Mouse (Mus musculus): ENCODE results near the gene Prkca. TPM values are rescaled to one million over a fixed set of nuclear protein-coding genes. Genes with fewer than 3 reads are reported as not detected.

Prkca gene
- polyA plus RNA-seq, 1 experiment from 2014 or later = 4.5 TPM

DNA sequence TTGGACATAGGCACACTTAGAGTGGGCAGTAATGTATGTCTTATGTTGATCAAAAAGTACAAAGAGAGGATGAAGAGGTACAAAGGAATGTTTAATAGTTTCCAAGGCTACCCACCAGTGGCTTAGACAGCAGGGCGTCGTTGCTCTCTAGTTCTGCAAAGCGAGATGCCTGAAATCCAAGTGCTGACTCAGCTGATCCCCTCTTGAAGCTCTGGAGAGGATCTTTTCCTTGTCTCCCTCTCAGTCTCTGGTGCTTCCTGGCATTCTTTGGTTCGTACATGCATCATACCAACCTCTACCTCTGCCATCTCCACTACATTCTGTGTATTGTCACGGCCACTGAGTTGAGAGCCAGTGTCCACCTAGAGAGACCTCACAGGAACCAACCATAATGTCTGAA is 123.1 kb downstream of the Prkca start:
- H3K27ac ChIP-seq (ENCODE audit: low read depth, low read length) = no peak overlapping the region
- no peak overlapping the region for H3K4me2 ChIP-seq
- ATAC-seq (ENCODE audit: low FRiP score) = no peak
- no peaks in the 10 kb centered on the region for H3K9me3 ChIP-seq (ENCODE audit: control insufficient read depth, low read length)
- H3K4me1 ChIP-seq (ENCODE audit: control insufficient read depth, insufficient read depth, low read length) = peaks cover 7% of the 10 kb centered on the region; the same call in 1 of the 2 replicates
- H3K27me3 ChIP-seq (ENCODE audit: control insufficient read depth, insufficient read depth, low read length) = no peaks in the 10 kb centered on the region; the same call in 1 of the 2 replicates
- no peaks in the 10 kb centered on the region for H3K36me3 ChIP-seq (ENCODE audit: control insufficient read depth, insufficient read depth, low read length)
- no peak overlapping the region for H3K9ac ChIP-seq (ENCODE audit: low read length)
- 85% methylated on average over 5 of the region's 5 CpGs for WGBS
- DNase-seq (ENCODE audit: low spot score, missing footprints) = no peak
- no peak overlapping the region for H3K4me3 ChIP-seq (ENCODE audit: low read depth, low read length)

- H3K4me1 ChIP-seq (ENCODE audit: control insufficient read depth, insufficient read depth, low read length) = no peaks in the 10 kb centered on the region; the same call in 1 of the 2 replicates
These were observed 126.7 kb downstream of the Prkca start for GRCm38 (mm10) chr11:108217043-108217442.

DNA sequence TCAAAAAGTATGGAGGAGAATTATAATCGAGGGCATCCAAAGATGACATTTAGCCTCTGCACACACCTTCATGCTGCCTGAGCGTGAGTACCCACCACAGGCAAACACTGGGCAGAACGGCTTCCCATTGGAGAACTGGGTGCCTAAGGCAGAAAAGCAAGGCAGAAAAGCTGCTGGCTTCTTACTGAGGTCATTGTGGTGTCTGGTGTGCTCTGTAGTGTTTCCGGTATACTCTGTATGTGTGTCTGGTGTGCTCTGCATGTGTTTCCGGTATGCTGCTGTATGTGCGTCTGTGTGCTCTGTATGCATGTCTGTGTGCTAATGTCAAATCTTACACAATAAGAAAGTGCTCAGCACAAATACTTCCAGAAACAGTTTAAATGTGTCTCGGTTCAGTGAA is 127.7 kb downstream of the Prkca start:
- Histone ChIP-seq H3K9me3 (ENCODE audit: control insufficient read depth, low read length) (no peaks in the 10 kb centered on the region), H3K4me1 (ENCODE audit: control insufficient read depth, insufficient read depth, low read length) (no peaks in the 10 kb centered on the region; the same call in 1 of the 2 replicates), H3K4me2 (no peak overlapping the region), H3K36me3 (ENCODE audit: control insufficient read depth, insufficient read depth, low read length) (no peaks in the 10 kb centered on the region), H3K27ac (ENCODE audit: low read depth, low read length) (no peak overlapping the region), H3K27me3 (ENCODE audit: control insufficient read depth, insufficient read depth, low read length) (no peaks in the 10 kb centered on the region), H3K4me3 (ENCODE audit: low read depth, low read length) (no peak overlapping the region), H3K9ac (ENCODE audit: low read length) (no peak overlapping the region)
- DNase-seq (ENCODE audit: low spot score, missing footprints) = no peak
- no peak for ATAC-seq (ENCODE audit: low FRiP score)
- 83% methylated on average over 7 of the region's 7 CpGs for WGBS

More at GRCm38 (mm10) chr11:108217043-108217442, 126.7 kb downstream of the Prkca start:
- Histone ChIP-seq H3K4me3 (ENCODE audit: low read depth, low read length) (no peak overlapping the region), H3K9me3 (ENCODE audit: control insufficient read depth, low read length) (no peaks in the 10 kb centered on the region), H3K27ac (ENCODE audit: low read depth, low read length) (no peak overlapping the region), H3K4me2 (no peak overlapping the region), H3K27me3 (ENCODE audit: control insufficient read depth, insufficient read depth, low read length) (no peaks in the 10 kb centered on the region; the same call in 1 of the 2 replicates), H3K9ac (ENCODE audit: low read length) (no peak overlapping the region), H3K36me3 (ENCODE audit: control insufficient read depth, insufficient read depth, low read length) (no peaks in the 10 kb centered on the region)
- ATAC-seq (ENCODE audit: low FRiP score) = no peak
- DNase-seq (ENCODE audit: low spot score, missing footprints) = no peak
- 85% methylated on average over 8 of the region's 8 CpGs for WGBS

GRCm38 (mm10) chr11:108215466-108215865 is 128.3 kb downstream of the Prkca start:
- no peaks in the 10 kb centered on the region for H3K27me3 ChIP-seq (ENCODE audit: control insufficient read depth, insufficient read depth, low read length)
- H3K36me3 ChIP-seq (ENCODE audit: control insufficient read depth, insufficient read depth, low read length) = no peaks in the 10 kb centered on the region
- no peak overlapping the region for H3K4me3 ChIP-seq (ENCODE audit: low read depth, low read length)
- H3K27ac ChIP-seq (ENCODE audit: low read depth, low read length) = no peak overlapping the region
- H3K4me2 ChIP-seq = no peak overlapping the region
- H3K9ac ChIP-seq (ENCODE audit: low read length) = no peak overlapping the region
- H3K4me1 ChIP-seq (ENCODE audit: control insufficient read depth, insufficient read depth, low read length) = no peaks in the 10 kb centered on the region; the same call in 1 of the 2 replicates
- no peak for DNase-seq (ENCODE audit: low spot score, missing footprints)
- no peaks in the 10 kb centered on the region for H3K9me3 ChIP-seq (ENCODE audit: control insufficient read depth, low read length)
- WGBS = 75% methylated on average over 8 of the region's 8 CpGs
- ATAC-seq (ENCODE audit: low FRiP score) = no peak

- no peak overlapping the region for H3K4me2 ChIP-seq
- no peaks in the 10 kb centered on the region for H3K36me3 ChIP-seq (ENCODE audit: control insufficient read depth, insufficient read depth, low read length)
- DNase-seq (ENCODE audit: low spot score, missing footprints) (no peak), ATAC-seq (ENCODE audit: low FRiP score) (no peak)
- no peak overlapping the region for H3K9ac ChIP-seq (ENCODE audit: low read length)
- WGBS = 85% methylated on average over 11 of the region's 11 CpGs
- no peak overlapping the region for H3K27ac ChIP-seq (ENCODE audit: low read depth, low read length)
- no peaks in the 10 kb centered on the region; the same call in 1 of the 2 replicates for H3K4me1 ChIP-seq (ENCODE audit: control insufficient read depth, insufficient read depth, low read length)
- H3K27me3 ChIP-seq (ENCODE audit: control insufficient read depth, insufficient read depth, low read length) = no peaks in the 10 kb centered on the region
- no peak overlapping the region for H3K4me3 ChIP-seq (ENCODE audit: low read depth, low read length)
- H3K9me3 ChIP-seq (ENCODE audit: control insufficient read depth, low read length) = no peaks in the 10 kb centered on the region
These were observed 129.1 kb downstream of the Prkca start for GRCm38 (mm10) chr11:108214521-108215223.

DNA sequence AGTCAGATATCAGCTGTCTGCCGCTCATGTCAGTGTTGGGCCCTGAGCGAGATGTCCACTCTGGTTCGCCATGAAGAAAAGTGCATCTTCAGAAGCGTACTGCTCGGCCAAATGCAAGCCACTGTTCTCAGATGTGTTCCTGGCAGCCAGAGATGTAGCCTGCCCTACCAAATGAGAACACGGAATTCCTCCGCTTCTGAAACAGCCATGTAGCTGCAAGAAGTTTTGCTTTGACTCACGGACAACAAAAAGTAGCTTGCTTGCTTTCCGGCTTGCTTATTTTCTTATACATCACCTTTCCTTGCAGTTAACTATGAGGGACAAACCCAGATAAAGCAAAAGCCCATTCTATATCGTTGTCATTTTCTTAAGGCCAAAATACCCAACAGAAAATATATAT is 129.9 kb downstream of the Prkca start:
- WGBS = 94% methylated on average over 10 of the region's 10 CpGs
- no peak overlapping the region for H3K9ac ChIP-seq (ENCODE audit: low read length)
- no peak for ATAC-seq (ENCODE audit: low FRiP score)

DNA sequence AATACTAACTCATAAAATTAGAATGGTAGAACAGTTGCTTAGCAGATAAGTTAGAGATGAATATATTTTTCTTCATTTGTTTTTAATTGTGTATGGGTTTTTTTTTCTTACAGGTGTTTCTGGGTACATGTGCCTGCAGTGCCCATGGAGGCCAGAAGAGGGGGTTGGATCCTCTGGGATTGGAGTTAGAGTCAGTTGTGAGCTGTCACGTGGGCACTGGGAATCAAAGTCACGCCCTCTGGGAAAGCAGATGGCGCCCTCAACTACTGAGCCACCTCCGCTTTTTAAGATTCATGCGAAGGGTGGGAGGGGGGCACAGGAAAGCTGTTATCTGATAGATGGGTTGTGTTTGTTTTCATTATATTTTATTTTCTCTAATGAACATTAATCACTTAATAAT is 131.1 kb downstream of the Prkca start:
- H3K27me3 ChIP-seq (ENCODE audit: control insufficient read depth, insufficient read depth, low read length) = no peaks in the 10 kb centered on the region; the same call in 1 of the 2 replicates
- DNase-seq (ENCODE audit: low spot score, missing footprints) (no peak), ATAC-seq (ENCODE audit: low FRiP score) (no peak)
- H3K27ac ChIP-seq (ENCODE audit: low read depth, low read length) = no peak overlapping the region
- no peaks in the 10 kb centered on the region for H3K9me3 ChIP-seq (ENCODE audit: control insufficient read depth, low read length)
- H3K4me1 ChIP-seq (ENCODE audit: control insufficient read depth, insufficient read depth, low read length) = no peaks in the 10 kb centered on the region; the same call in 1 of the 2 replicates
- H3K36me3 ChIP-seq (ENCODE audit: control insufficient read depth, insufficient read depth, low read length) = no peaks in the 10 kb centered on the region
- no peak overlapping the region for H3K4me3 ChIP-seq (ENCODE audit: low read depth, low read length)
- H3K9ac ChIP-seq (ENCODE audit: low read length) = no peak overlapping the region
- H3K4me2 ChIP-seq = no peak overlapping the region
- WGBS = 91% methylated on average over 5 of the region's 5 CpGs

More for the DNA sequence above, 129.9 kb downstream of the Prkca start:
- Histone ChIP-seq H3K36me3 (ENCODE audit: control insufficient read depth, insufficient read depth, low read length) (no peaks in the 10 kb centered on the region), H3K27me3 (ENCODE audit: control insufficient read depth, insufficient read depth, low read length) (no peaks in the 10 kb centered on the region), H3K4me3 (ENCODE audit: low read depth, low read length) (no peak overlapping the region), H3K4me2 (no peak overlapping the region), H3K27ac (ENCODE audit: low read depth, low read length) (no peak overlapping the region), H3K9me3 (ENCODE audit: control insufficient read depth, low read length) (no peaks in the 10 kb centered on the region), H3K4me1 (ENCODE audit: control insufficient read depth, insufficient read depth, low read length) (no peaks in the 10 kb centered on the region; the same call in 1 of the 2 replicates)
- DNase-seq (ENCODE audit: low spot score, missing footprints) = no peak

DNA sequence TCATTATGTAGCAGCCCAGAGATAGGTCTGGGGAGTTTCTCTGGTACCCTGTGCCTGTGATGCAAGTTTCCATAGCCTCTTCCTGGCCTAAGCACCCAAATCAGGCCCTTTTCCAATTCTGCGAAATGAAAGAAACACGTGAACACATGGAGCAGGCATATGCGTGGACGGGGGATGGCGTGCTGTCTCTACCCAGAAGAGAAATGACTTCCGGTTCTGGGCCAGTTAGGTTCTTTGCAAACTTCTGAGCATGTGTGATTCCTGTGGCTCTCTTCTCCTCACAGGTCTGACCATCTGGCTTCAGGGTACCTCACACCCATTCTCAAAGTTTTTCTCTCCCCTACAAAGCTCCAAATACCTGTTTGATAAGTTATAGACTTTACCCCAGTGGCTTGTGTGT is 131.7 kb downstream of the Prkca start:
- Histone ChIP-seq H3K4me3 (ENCODE audit: low read depth, low read length) (no peak overlapping the region), H3K9ac (ENCODE audit: low read length) (no peak overlapping the region), H3K9me3 (ENCODE audit: control insufficient read depth, low read length) (no peaks in the 10 kb centered on the region), H3K4me2 (no peak overlapping the region), H3K4me1 (ENCODE audit: control insufficient read depth, insufficient read depth, low read length) (no peaks in the 10 kb centered on the region; the same call in 1 of the 2 replicates), H3K27me3 (ENCODE audit: control insufficient read depth, insufficient read depth, low read length) (no peaks in the 10 kb centered on the region; the same call in 1 of the 2 replicates), H3K27ac (ENCODE audit: low read depth, low read length) (no peak overlapping the region), H3K36me3 (ENCODE audit: control insufficient read depth, insufficient read depth, low read length) (no peaks in the 10 kb centered on the region)
- DNase-seq (ENCODE audit: low spot score, missing footprints) (no peak), ATAC-seq (ENCODE audit: low FRiP score) (no peak)
- 96% methylated on average over 6 of the region's 6 CpGs for WGBS

DNA sequence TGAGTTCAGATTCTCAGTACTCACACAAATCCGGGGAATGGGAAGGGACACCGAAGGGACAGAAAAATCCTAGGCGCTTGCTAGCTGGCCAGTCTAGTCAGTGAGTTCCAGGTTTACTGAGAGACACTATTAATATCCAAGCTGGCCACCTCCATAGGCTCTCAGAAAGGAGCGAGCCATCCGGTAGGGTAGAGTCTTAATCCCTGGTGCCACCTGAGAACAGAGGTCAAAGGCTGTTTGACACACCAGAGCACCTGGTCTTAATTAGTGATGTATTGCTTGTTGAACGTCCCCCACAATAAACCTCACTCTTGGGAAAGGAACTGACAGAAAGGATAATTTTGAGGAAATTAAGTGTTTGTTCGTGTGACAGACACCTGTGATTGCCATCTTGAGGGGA is 133.0 kb downstream of the Prkca start:
- Histone ChIP-seq H3K9ac (ENCODE audit: low read length) (no peak overlapping the region), H3K4me2 (no peak overlapping the region), H3K27me3 (ENCODE audit: control insufficient read depth, insufficient read depth, low read length) (no peaks in the 10 kb centered on the region; the same call in 1 of the 2 replicates), H3K36me3 (ENCODE audit: control insufficient read depth, insufficient read depth, low read length) (no peaks in the 10 kb centered on the region), H3K9me3 (ENCODE audit: control insufficient read depth, low read length) (no peaks in the 10 kb centered on the region), H3K4me3 (ENCODE audit: low read depth, low read length) (no peak overlapping the region), H3K27ac (ENCODE audit: low read depth, low read length) (no peak overlapping the region), H3K4me1 (ENCODE audit: control insufficient read depth, insufficient read depth, low read length) (no peaks in the 10 kb centered on the region)
- ATAC-seq (ENCODE audit: low FRiP score) (no peak), DNase-seq (ENCODE audit: low spot score, missing footprints) (no peak)
- 89% methylated on average over 7 of the region's 7 CpGs for WGBS

Data from midbrain, embryonic 11.5 days (tissue).